Mouse (Mus musculus): Measurements from ENCODE around the gene Zeb2.

GRCm38 (mm10) chr2:45090529-45091297, 26.5 kb downstream of the Zeb2 start:
- no peak for TF ChIP-seq GATA1 (IDR thresholded peaks at IDR 0.05; ENCODE audit: low read length)
- no peak for TF ChIP-seq TAL1 (IDR thresholded peaks at IDR 0.05; ENCODE audit: low read length)
